Mouse (Mus musculus) bone marrow macrophage, adult 2 months (primary cell): Measurements from ENCODE around the gene Dmc1.

Experiments
- CTCF ChIP-seq: IDR thresholded peaks from 2 replicates; pipeline ENCODE4 v1.5.1; 2012; ENCODE audit warnings: low read depth, mild to moderate bottlenecking, low read length, moderate library complexity
- POLR2A ChIP-seq: IDR thresholded peaks from 2 replicates; pipeline ENCODE4 v1.6.1; 2012; ENCODE audit warnings: mild to moderate bottlenecking, low read depth, low read length, borderline replicate concordance

- TF ChIP-seq POLR2A: no peak
- no peak for TF ChIP-seq CTCF
Measured at GRCm38 (mm10) chr15:79598715-79599114, 6.2 kb downstream of the Dmc1 start.
